Mouse (Mus musculus): ENCODE measurements at regions not wholly inside any gene's neighbourhood (a gene's known extent, or its start where the extent isn't known, plus 50 kb on each side); places are given as distances from the start of the nearest gene placed in this dataset.
A peak's percentile ranks its signal among the peaks of the same experiment; 100 is the strongest.

DNA sequence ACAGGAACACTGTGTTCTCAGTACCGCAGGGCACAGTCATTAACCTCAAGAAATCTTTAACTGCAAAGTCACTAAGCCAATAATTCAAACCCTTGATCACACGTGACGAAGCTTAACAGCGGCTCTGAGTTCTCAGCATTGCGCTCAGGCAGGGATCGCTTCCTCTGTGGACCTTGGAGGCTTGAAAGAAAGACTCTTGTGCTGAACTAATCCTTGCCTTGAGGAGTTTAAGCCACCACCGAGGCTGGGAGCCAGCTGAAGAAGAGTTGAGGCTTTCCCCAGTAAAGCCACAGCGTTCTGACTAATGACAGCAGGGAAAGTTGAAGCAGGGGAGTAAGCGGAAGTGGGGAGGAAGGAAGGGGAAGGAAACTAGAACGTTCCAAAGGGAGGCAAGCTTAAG is 165.4 kb upstream of the Jmjd1c start:
- H3K9me3 ChIP-seq (ENCODE audit: low read length), result no peaks in the 10 kb centered on the region
- no peak overlapping the region for H3K9ac ChIP-seq (replicated peaks)
- ATAC-seq, result peak; percentile 24
- H3K4me1 ChIP-seq (ENCODE audit: insufficient read depth), result peaks cover 36% of the 10 kb centered on the region
- 33% methylated on average over 10 of the region's 10 CpGs for WGBS (ENCODE audit: insufficient replicate concordance)
- no peaks in the 10 kb centered on the region for H3K27me3 ChIP-seq (ENCODE audit: insufficient read depth, low read length)
- H3K4me3 ChIP-seq (ENCODE audit: low read depth, low read length), result no peak overlapping the region
- H3K27ac ChIP-seq (ENCODE audit: low read depth), result peak overlapping the region; percentile 16; the same call in 1 of the 2 replicates
- peak overlapping the region; percentile 35 for H3K4me2 ChIP-seq (ENCODE audit: low read depth, low read length)
- TF ChIP-seq EP300 (IDR thresholded peaks at IDR 0.05; ENCODE audit: low read depth), result no peak
- TF ChIP-seq CTCF (IDR thresholded peaks at IDR 0.05; ENCODE audit: low read depth), result no peak
- H3K36me3 ChIP-seq (replicated peaks; ENCODE audit: insufficient read depth, low read length), result no peaks in the 10 kb centered on the region
- no peak for DNase-seq

- no peak overlapping the region for H3K4me3 ChIP-seq (ENCODE audit: low read depth, low read length)
- H3K4me2 ChIP-seq (ENCODE audit: low read depth, low read length), result no peak overlapping the region
- ATAC-seq, result no peak
- no peak for TF ChIP-seq CTCF (IDR thresholded peaks at IDR 0.05; ENCODE audit: low read depth)
- TF ChIP-seq EP300 (IDR thresholded peaks at IDR 0.05; ENCODE audit: low read depth), result no peak
- 60% methylated on average over 7 of the region's 7 CpGs for WGBS (ENCODE audit: insufficient replicate concordance)
- no peaks in the 10 kb centered on the region for H3K27me3 ChIP-seq (ENCODE audit: insufficient read depth, low read length)
- no peak overlapping the region for H3K27ac ChIP-seq (ENCODE audit: low read depth)
- no peaks in the 10 kb centered on the region for H3K36me3 ChIP-seq (replicated peaks; ENCODE audit: insufficient read depth, low read length)
- no peak for DNase-seq
- H3K9ac ChIP-seq (replicated peaks), result no peak overlapping the region
- no peaks in the 10 kb centered on the region for H3K9me3 ChIP-seq (ENCODE audit: low read length)
- H3K4me1 ChIP-seq (ENCODE audit: insufficient read depth), result peaks cover 36% of the 10 kb centered on the region
These were observed 164.4 kb upstream of the Jmjd1c start for GRCm38 (mm10) chr10:66931505-66931904.

GRCm38 (mm10) chr10:66932544-66932943 is 163.4 kb upstream of the Jmjd1c start:
- no peak overlapping the region for H3K27ac ChIP-seq (ENCODE audit: low read depth)
- H3K4me1 ChIP-seq (ENCODE audit: insufficient read depth), result peaks cover 35% of the 10 kb centered on the region
- TF ChIP-seq EP300 (IDR thresholded peaks at IDR 0.05; ENCODE audit: low read depth), result no peak
- no peak for TF ChIP-seq CTCF (IDR thresholded peaks at IDR 0.05; ENCODE audit: low read depth)
- no peak overlapping the region for H3K4me2 ChIP-seq (ENCODE audit: low read depth, low read length)
- H3K9me3 ChIP-seq (ENCODE audit: low read length), result no peaks in the 10 kb centered on the region
- no peak overlapping the region for H3K4me3 ChIP-seq (ENCODE audit: low read depth, low read length)
- H3K27me3 ChIP-seq (ENCODE audit: insufficient read depth, low read length), result no peaks in the 10 kb centered on the region
- DNase-seq (no peak), ATAC-seq (no peak)
- no peak overlapping the region for H3K9ac ChIP-seq (replicated peaks)
- H3K36me3 ChIP-seq (replicated peaks; ENCODE audit: insufficient read depth, low read length), result no peaks in the 10 kb centered on the region
- WGBS (ENCODE audit: insufficient replicate concordance), result 36% methylated on average over 6 of the region's 6 CpGs

GRCm38 (mm10) chr10:66933689-66934088 is 162.2 kb upstream of the Jmjd1c start:
- TF ChIP-seq EP300 (IDR thresholded peaks at IDR 0.05; ENCODE audit: low read depth), result no peak
- no peak for TF ChIP-seq CTCF (IDR thresholded peaks at IDR 0.05; ENCODE audit: low read depth)
- peaks cover 28% of the 10 kb centered on the region for H3K4me1 ChIP-seq (ENCODE audit: insufficient read depth)
- H3K9ac ChIP-seq (replicated peaks), result no peak overlapping the region
- H3K27ac ChIP-seq (ENCODE audit: low read depth), result no peak overlapping the region
- no peaks in the 10 kb centered on the region for H3K9me3 ChIP-seq (ENCODE audit: low read length)
- no peaks in the 10 kb centered on the region for H3K36me3 ChIP-seq (replicated peaks; ENCODE audit: insufficient read depth, low read length)
- DNase-seq (no peak), ATAC-seq (no peak)
- H3K4me2 ChIP-seq (ENCODE audit: low read depth, low read length), result no peak overlapping the region
- H3K27me3 ChIP-seq (ENCODE audit: insufficient read depth, low read length), result no peaks in the 10 kb centered on the region
- no peak overlapping the region for H3K4me3 ChIP-seq (ENCODE audit: low read depth, low read length)
- 68% methylated on average over 7 of the region's 7 CpGs for WGBS (ENCODE audit: insufficient replicate concordance)

DNA sequence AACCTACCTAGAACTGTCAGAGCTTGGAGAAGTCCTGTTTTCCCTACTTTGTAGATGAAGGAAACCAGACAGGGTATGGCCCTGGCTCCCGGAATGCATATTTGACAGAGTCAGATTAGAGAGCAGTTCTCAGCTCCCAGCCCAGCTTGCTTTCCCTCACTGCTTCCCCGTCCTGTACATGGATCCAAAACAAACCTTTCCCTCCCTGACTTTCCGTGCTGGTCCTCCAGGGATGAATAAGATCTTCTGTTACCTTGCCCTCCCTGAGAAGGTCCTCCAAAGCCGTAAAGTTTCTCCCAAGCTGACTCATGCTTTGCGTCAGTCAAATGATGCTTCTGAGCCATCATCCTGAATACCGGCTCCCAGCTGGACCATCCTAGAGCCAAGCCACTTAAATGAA is 160.2 kb upstream of the Jmjd1c start:
- ATAC-seq, result no peak
- H3K36me3 ChIP-seq (replicated peaks; ENCODE audit: insufficient read depth, low read length), result no peaks in the 10 kb centered on the region

DNA sequence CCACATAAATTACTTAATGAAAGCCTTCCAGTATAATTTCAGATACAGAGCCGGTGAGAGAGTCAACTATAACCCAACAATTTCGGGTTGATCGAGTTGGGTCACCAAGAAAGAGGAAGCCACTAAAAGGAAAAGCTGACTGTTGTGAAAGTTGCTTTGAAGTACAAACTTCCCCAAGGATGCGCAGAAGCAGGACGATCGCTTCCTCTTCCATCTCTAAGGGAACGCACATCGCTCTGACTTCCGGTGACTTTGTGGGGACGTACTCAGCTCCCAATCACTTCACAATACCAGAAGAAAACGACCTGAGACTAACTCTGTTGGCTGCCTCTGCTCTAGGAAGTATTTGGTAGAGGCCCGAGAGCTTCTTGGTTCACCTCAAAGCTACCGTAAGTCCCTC is 158.8 kb upstream of the Jmjd1c start:
- Histone ChIP-seq H3K9me3 (ENCODE audit: low read length) (no peaks in the 10 kb centered on the region), H3K27me3 (ENCODE audit: insufficient read depth, low read length) (no peaks in the 10 kb centered on the region), H3K9ac (replicated peaks) (no peak overlapping the region), H3K4me1 (ENCODE audit: insufficient read depth) (peaks cover 11% of the 10 kb centered on the region; the same call in 1 of the 2 replicates), H3K27ac (ENCODE audit: low read depth) (no peak overlapping the region), H3K36me3 (replicated peaks; ENCODE audit: insufficient read depth, low read length) (no peaks in the 10 kb centered on the region), H3K4me2 (ENCODE audit: low read depth, low read length) (0 out of 2 replicates have a peak overlapping the region, but pooled peaks have one; percentile 14), H3K4me3 (ENCODE audit: low read depth, low read length) (no peak overlapping the region)
- no peak for TF ChIP-seq CTCF (IDR thresholded peaks at IDR 0.05; ENCODE audit: low read depth)
- TF ChIP-seq EP300 (IDR thresholded peaks at IDR 0.05; ENCODE audit: low read depth), result no peak
- DNase-seq, result no peak
- WGBS (ENCODE audit: insufficient replicate concordance), result 41% methylated on average over 13 of the region's 13 CpGs
- ATAC-seq, result no peak; the same call in 1 of the 2 replicates

More for the DNA sequence above, 160.2 kb upstream of the Jmjd1c start:
- Histone ChIP-seq H3K4me2 (ENCODE audit: low read depth, low read length) (no peak overlapping the region), H3K9ac (replicated peaks) (no peak overlapping the region), H3K9me3 (ENCODE audit: low read length) (no peaks in the 10 kb centered on the region), H3K4me1 (ENCODE audit: insufficient read depth) (peaks cover 20% of the 10 kb centered on the region), H3K4me3 (ENCODE audit: low read depth, low read length) (no peak overlapping the region), H3K27me3 (ENCODE audit: insufficient read depth, low read length) (no peaks in the 10 kb centered on the region), H3K27ac (ENCODE audit: low read depth) (no peak overlapping the region)
- TF ChIP-seq EP300 (IDR thresholded peaks at IDR 0.05; ENCODE audit: low read depth) (no peak), CTCF (IDR thresholded peaks at IDR 0.05; ENCODE audit: low read depth) (no peak)
- DNase-seq, result no peak
- 72% methylated on average over 6 of the region's 6 CpGs for WGBS (ENCODE audit: insufficient replicate concordance)

- 66% methylated on average over 6 of the region's 6 CpGs for WGBS (ENCODE audit: insufficient replicate concordance)
- Histone ChIP-seq H3K27ac (ENCODE audit: low read depth) (no peak overlapping the region), H3K9ac (replicated peaks) (no peak overlapping the region), H3K4me2 (ENCODE audit: low read depth, low read length) (no peak overlapping the region), H3K4me1 (ENCODE audit: insufficient read depth) (0 out of 2 replicates have a peak, but pooled peaks cover 2% of the 10 kb centered on the region), H3K4me3 (ENCODE audit: low read depth, low read length) (no peak overlapping the region), H3K27me3 (ENCODE audit: insufficient read depth, low read length) (no peaks in the 10 kb centered on the region), H3K36me3 (replicated peaks; ENCODE audit: insufficient read depth, low read length) (no peaks in the 10 kb centered on the region), H3K9me3 (ENCODE audit: low read length) (no peaks in the 10 kb centered on the region)
- no peak for ATAC-seq
- no peak for DNase-seq
- TF ChIP-seq CTCF (IDR thresholded peaks at IDR 0.05; ENCODE audit: low read depth) (no peak), EP300 (IDR thresholded peaks at IDR 0.05; ENCODE audit: low read depth) (no peak)
These were observed 155.6 kb upstream of the Jmjd1c start for GRCm38 (mm10) chr10:66940368-66940767.
